Mouse (Mus musculus): ENCODE measurements around the gene Col9a2. TPM values are rescaled to one million over a fixed set of nuclear protein-coding genes. Genes with fewer than 3 reads are reported as not detected.

Gene Col9a2
- polyA plus RNA-seq, 1 experiment from 2014 or later: 2.3 TPM

DNA sequence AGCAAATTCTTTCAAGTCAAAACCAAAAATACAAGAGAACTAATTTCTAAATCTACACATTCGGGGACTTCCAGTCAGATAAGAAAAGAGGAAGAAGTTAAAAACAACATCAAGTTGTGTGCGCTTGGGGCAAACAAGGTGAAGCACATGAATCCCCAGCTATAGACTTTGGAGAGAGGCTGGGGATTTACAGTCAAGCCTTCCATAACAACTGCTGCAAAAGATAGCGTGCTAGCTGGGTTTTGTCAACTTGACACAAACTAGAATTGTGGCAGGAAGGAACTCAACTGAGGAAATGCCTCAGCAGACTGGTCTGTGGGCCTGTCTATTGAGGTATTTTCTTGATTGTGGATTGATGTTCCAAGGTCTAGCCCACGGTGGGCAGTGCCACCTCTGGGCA is 34.5 kb upstream of the Col9a2 start:
- Histone ChIP-seq H3K27me3 (ENCODE audit: control insufficient read depth, insufficient read depth, low read length) (no peaks in the 10 kb centered on the region; the same call in 1 of the 2 replicates), H3K4me1 (ENCODE audit: control insufficient read depth, insufficient read depth, low read length) (peaks cover 17% of the 10 kb centered on the region), H3K27ac (ENCODE audit: low read depth, low read length) (no peak overlapping the region), H3K36me3 (ENCODE audit: control insufficient read depth, insufficient read depth, low read length) (no peaks in the 10 kb centered on the region), H3K4me3 (ENCODE audit: low read depth, low read length) (no peak overlapping the region), H3K9ac (ENCODE audit: low read length) (no peak overlapping the region), H3K4me2 (no peak overlapping the region), H3K9me3 (ENCODE audit: control insufficient read depth, low read length) (no peaks in the 10 kb centered on the region)
- WGBS: 86% methylated on average over 4 of the region's 4 CpGs
- ATAC-seq (ENCODE audit: low FRiP score): no peak
- DNase-seq (ENCODE audit: low spot score, missing footprints): no peak

DNA sequence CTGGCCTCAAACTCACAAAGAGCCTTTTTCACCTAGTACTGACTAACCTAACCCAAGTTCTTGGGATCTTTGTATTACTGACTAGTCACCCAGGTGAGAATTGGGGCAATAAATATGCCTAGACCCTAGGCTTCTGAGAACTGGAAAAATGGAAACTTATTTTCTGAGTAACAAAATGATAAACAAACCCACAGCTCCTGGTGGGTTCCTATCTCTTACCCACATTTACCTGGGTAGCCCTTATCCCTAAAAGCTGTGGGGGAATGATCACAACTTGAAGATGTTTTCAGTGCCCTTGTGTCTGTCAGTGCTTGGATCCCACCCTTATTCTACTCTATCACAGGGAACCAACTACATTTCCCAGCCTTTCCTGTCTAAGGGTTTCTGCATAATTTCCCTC is 32.2 kb upstream of the Col9a2 start:
- H3K4me2 ChIP-seq: no peak overlapping the region
- no peak for ATAC-seq (ENCODE audit: low FRiP score)
- no peak overlapping the region for H3K27ac ChIP-seq (ENCODE audit: low read depth, low read length)
- no peak overlapping the region for H3K4me3 ChIP-seq (ENCODE audit: low read depth, low read length)
- no peak overlapping the region for H3K9ac ChIP-seq (ENCODE audit: low read length)
- no peaks in the 10 kb centered on the region for H3K36me3 ChIP-seq (ENCODE audit: control insufficient read depth, insufficient read depth, low read length)
- no peaks in the 10 kb centered on the region for H3K9me3 ChIP-seq (ENCODE audit: control insufficient read depth, low read length)
- H3K4me1 ChIP-seq (ENCODE audit: control insufficient read depth, insufficient read depth, low read length): peaks cover 16% of the 10 kb centered on the region
- DNase-seq (ENCODE audit: low spot score, missing footprints): no peak
- no peaks in the 10 kb centered on the region for H3K27me3 ChIP-seq (ENCODE audit: control insufficient read depth, insufficient read depth, low read length)

GRCm38 (mm10) chr4:121008071-121008745 is 31.0 kb upstream of the Col9a2 start:
- no peaks in the 10 kb centered on the region for H3K27me3 ChIP-seq (ENCODE audit: control insufficient read depth, insufficient read depth, low read length)
- WGBS: 73% methylated on average over 3 of the region's 3 CpGs
- H3K36me3 ChIP-seq (ENCODE audit: control insufficient read depth, insufficient read depth, low read length): no peaks in the 10 kb centered on the region
- H3K4me3 ChIP-seq (ENCODE audit: low read depth, low read length): no peak overlapping the region
- no peak overlapping the region for H3K9ac ChIP-seq (ENCODE audit: low read length)
- DNase-seq (ENCODE audit: low spot score, missing footprints): no peak
- H3K27ac ChIP-seq (ENCODE audit: low read depth, low read length): no peak overlapping the region
- no peak for ATAC-seq (ENCODE audit: low FRiP score)
- no peaks in the 10 kb centered on the region for H3K9me3 ChIP-seq (ENCODE audit: control insufficient read depth, low read length)
- H3K4me2 ChIP-seq: no peak overlapping the region
- H3K4me1 ChIP-seq (ENCODE audit: control insufficient read depth, insufficient read depth, low read length): peaks cover 8% of the 10 kb centered on the region

GRCm38 (mm10) chr4:121009151-121009550 is 30.0 kb upstream of the Col9a2 start:
- H3K9ac ChIP-seq (ENCODE audit: low read length): no peak overlapping the region
- DNase-seq (ENCODE audit: low spot score, missing footprints) (no peak), ATAC-seq (ENCODE audit: low FRiP score) (no peak)
- WGBS: 87% methylated on average over 5 of the region's 5 CpGs
- no peaks in the 10 kb centered on the region for H3K27me3 ChIP-seq (ENCODE audit: control insufficient read depth, insufficient read depth, low read length)
- no peaks in the 10 kb centered on the region for H3K9me3 ChIP-seq (ENCODE audit: control insufficient read depth, low read length)
- H3K4me1 ChIP-seq (ENCODE audit: control insufficient read depth, insufficient read depth, low read length): peaks cover under 1% of the 10 kb centered on the region; the same call in 1 of the 2 replicates
- H3K4me2 ChIP-seq: no peak overlapping the region
- H3K36me3 ChIP-seq (ENCODE audit: control insufficient read depth, insufficient read depth, low read length): no peaks in the 10 kb centered on the region
- H3K27ac ChIP-seq (ENCODE audit: low read depth, low read length): no peak overlapping the region
- no peak overlapping the region for H3K4me3 ChIP-seq (ENCODE audit: low read depth, low read length)

- no peak for DNase-seq (ENCODE audit: low spot score, missing footprints)
- H3K9ac ChIP-seq (ENCODE audit: low read length): no peak overlapping the region
- no peak for ATAC-seq (ENCODE audit: low FRiP score)
- H3K9me3 ChIP-seq (ENCODE audit: control insufficient read depth, low read length): no peaks in the 10 kb centered on the region
- H3K27me3 ChIP-seq (ENCODE audit: control insufficient read depth, insufficient read depth, low read length): no peaks in the 10 kb centered on the region
- H3K27ac ChIP-seq (ENCODE audit: low read depth, low read length): no peak overlapping the region
- peaks cover 3% of the 10 kb centered on the region for H3K4me1 ChIP-seq (ENCODE audit: control insufficient read depth, insufficient read depth, low read length)
- no peaks in the 10 kb centered on the region for H3K36me3 ChIP-seq (ENCODE audit: control insufficient read depth, insufficient read depth, low read length)
- H3K4me3 ChIP-seq (ENCODE audit: low read depth, low read length): no peak overlapping the region
- H3K4me2 ChIP-seq: no peak overlapping the region
- WGBS: 87% methylated on average over 11 of the region's 11 CpGs
Observed at GRCm38 (mm10) chr4:121010770-121011549, 28.2 kb upstream of the Col9a2 start.

- Histone ChIP-seq H3K9me3 (ENCODE audit: control insufficient read depth, low read length) (no peaks in the 10 kb centered on the region), H3K4me1 (ENCODE audit: control insufficient read depth, insufficient read depth, low read length) (peaks cover 5% of the 10 kb centered on the region), H3K27ac (ENCODE audit: low read depth, low read length) (no peak overlapping the region), H3K27me3 (ENCODE audit: control insufficient read depth, insufficient read depth, low read length) (no peaks in the 10 kb centered on the region), H3K4me3 (ENCODE audit: low read depth, low read length) (no peak overlapping the region), H3K36me3 (ENCODE audit: control insufficient read depth, insufficient read depth, low read length) (no peaks in the 10 kb centered on the region), H3K9ac (ENCODE audit: low read length) (no peak overlapping the region), H3K4me2 (no peak overlapping the region)
- DNase-seq (ENCODE audit: low spot score, missing footprints) (no peak), ATAC-seq (ENCODE audit: low FRiP score) (no peak)
- WGBS: 84% methylated on average over 10 of the region's 10 CpGs
Observed at GRCm38 (mm10) chr4:121014594-121015267, 24.5 kb upstream of the Col9a2 start.

GRCm38 (mm10) chr4:121015268-121015659 is 23.9 kb upstream of the Col9a2 start:
- no peak for DNase-seq (ENCODE audit: low spot score, missing footprints)
- H3K27ac ChIP-seq (ENCODE audit: low read depth, low read length): no peak overlapping the region
- H3K36me3 ChIP-seq (ENCODE audit: control insufficient read depth, insufficient read depth, low read length): no peaks in the 10 kb centered on the region
- ATAC-seq (ENCODE audit: low FRiP score): no peak
- no peaks in the 10 kb centered on the region for H3K9me3 ChIP-seq (ENCODE audit: control insufficient read depth, low read length)
- H3K9ac ChIP-seq (ENCODE audit: low read length): no peak overlapping the region
- no peak overlapping the region for H3K4me2 ChIP-seq
- no peaks in the 10 kb centered on the region; the same call in 1 of the 2 replicates for H3K27me3 ChIP-seq (ENCODE audit: control insufficient read depth, insufficient read depth, low read length)
- H3K4me1 ChIP-seq (ENCODE audit: control insufficient read depth, insufficient read depth, low read length): peaks cover 5% of the 10 kb centered on the region
- WGBS: 82% methylated on average over 7 of the region's 7 CpGs
- H3K4me3 ChIP-seq (ENCODE audit: low read depth, low read length): no peak overlapping the region

- Histone ChIP-seq H3K9me3 (ENCODE audit: control insufficient read depth, low read length) (no peaks in the 10 kb centered on the region), H3K4me2 (peak overlapping the region; percentile 99), H3K4me3 (ENCODE audit: low read depth, low read length) (peak overlapping the region; percentile 90), H3K36me3 (ENCODE audit: control insufficient read depth, insufficient read depth, low read length) (no peaks in the 10 kb centered on the region), H3K4me1 (ENCODE audit: control insufficient read depth, insufficient read depth, low read length) (peaks cover 5% of the 10 kb centered on the region), H3K9ac (ENCODE audit: low read length) (peak overlapping the region; percentile 84), H3K27me3 (ENCODE audit: control insufficient read depth, insufficient read depth, low read length) (no peaks in the 10 kb centered on the region; the same call in 1 of the 2 replicates), H3K27ac (ENCODE audit: low read depth, low read length) (peak overlapping the region; percentile 10; the same call in 1 of the 2 replicates)
- DNase-seq (ENCODE audit: low spot score, missing footprints): no peak
- peak; percentile 24; the same call in 1 of the 2 replicates for ATAC-seq (ENCODE audit: low FRiP score)
- WGBS: 9% methylated on average over 40 of the region's 40 CpGs
Observed at GRCm38 (mm10) chr4:121016021-121016898, 22.9 kb upstream of the Col9a2 start.

Data from midbrain, embryonic 11.5 days (tissue).